Mouse (Mus musculus) urinary bladder, postnatal 36 days (tissue): ENCODE measurements around the gene Gm16223.

Experiments used
- DNase-seq, 2 experiments: peaks; one replicate each; pipeline ENCODE4 v3.0.0; 2022; ENCODE audit warnings: low spot score in 2 of 2, mixed read lengths in 1 of 2

Gene Gm16223

DNA sequence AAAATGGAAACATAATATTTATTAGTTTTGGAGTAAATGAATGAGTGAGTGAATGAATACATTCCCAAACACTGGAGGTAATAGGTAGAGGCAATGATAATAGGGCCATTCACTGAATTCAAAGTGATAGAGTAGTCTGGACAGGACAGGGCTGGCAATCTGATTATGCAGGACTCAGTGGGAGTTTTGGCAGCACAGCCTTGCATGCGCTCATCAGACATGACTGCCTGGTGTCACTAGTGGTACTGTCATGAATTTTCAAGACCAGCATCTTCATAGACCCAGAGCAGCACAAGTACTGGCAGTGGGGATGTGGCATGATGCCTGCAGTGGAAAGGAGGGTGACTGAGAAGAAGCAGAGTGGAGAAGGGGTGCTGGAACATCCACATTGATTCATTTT is 157.1 kb downstream of the Gm16223 start:
- DNase-seq = no peak

DNA sequence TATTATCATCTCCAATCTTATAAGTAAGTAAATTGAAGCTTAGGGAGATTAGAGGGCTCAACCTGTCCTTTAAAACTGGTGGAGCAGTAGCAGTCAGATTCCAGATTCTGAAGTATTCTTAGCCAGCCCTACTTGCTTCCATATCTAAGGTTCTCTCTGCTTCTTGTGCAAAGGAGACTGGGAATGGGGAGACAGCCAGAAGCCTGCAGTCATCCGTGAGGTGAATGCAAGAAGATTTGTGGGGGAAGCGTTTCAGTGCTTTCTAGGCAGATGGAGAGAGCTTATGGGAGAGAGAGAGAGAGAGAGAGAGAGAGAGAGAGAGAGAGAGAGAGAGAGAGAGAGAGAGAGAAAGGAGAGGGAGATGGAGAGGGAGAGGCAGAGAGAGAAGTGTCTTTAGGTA is 160.9 kb downstream of the Gm16223 start:
- no peak for DNase-seq

DNA sequence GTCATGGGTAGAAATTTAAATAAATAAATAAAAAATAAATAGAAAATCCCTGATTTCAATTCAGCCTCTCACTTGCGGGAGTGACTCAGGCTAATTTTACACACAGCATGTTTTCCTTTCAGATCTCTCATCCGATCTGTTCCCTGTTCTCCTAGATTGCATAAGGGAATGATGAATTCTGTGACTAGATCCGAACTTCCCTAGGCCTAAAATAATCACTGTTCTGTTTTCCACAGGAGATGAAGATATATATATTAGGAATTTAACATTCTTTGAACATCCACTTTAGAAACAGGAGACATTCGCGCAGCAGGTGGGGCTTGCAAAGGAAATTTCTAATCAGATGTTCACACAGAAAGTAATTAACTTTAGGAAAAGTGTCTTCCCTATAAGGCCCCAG is 171.5 kb downstream of the Gm16223 start:
- no peak for DNase-seq

DNA sequence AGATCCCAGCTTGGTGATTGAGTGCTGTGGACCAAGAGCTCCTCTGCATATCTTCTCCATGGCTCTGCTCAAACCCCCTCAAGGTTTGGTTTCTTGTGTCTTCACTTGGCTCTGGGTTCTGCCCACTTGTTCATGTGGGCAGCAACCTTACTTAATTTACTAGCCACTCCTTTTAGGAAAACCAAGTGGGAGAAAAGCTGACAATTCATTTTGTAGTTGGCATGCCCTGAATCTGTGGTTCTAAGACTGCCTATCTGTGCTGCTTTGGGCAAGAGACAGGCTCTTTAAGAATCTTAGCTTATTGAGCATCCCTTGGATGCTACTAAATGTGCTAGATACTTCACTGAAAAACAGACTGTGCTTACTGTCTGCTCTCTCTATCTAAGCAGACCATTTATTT is 172.0 kb downstream of the Gm16223 start:
- no peak for DNase-seq

DNA sequence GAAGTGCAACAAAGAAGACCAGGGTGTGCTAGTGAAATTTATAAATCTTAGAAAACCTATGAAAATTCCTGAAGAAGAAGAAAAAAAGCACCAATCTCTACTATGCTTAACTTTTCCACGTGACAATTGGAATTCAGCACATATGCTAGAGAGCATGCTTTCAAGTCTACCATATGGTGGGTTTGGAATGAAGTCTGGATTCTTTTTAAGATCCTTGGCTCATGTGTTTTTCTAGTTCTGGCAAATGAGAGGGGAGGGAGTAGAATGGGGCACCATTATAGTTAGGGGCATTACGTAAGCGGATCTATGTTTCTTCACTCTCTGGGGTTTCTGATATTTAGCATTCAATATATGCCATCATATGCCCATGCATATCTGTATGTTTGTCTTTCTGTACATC is 182.6 kb downstream of the Gm16223 start:
- DNase-seq = no peak
